Mouse (Mus musculus) heart, embryonic 14.5 days (tissue): Measurements from ENCODE around the gene Rad17. TPM values are rescaled to one million over a fixed set of nuclear protein-coding genes. Genes with fewer than 3 reads are reported as not detected.

Experiments used
- ATAC-seq: fragments of 200-750 bp; cut with Nextera tagmentation; 2 replicates; pipeline ENCODE4 v1.8.0; 2017; ENCODE audit warnings: low read depth, moderate TSS enrichment; ENCODE audit not compliant: insufficient number of reproducible peaks, insufficient read depth, low FRiP score
- H3K27ac ChIP-seq, 2 experiments: fragments of 200-500 bp in 1 of 2; fragments of 300-500 bp in 1 of 2; sonication (generic) in 1 of 2; replicated peaks in 1 of 2; 2 replicates each; pipeline ENCODE4 v1.5.1; 2012 to 2014; ENCODE audit warnings: low read depth in 2 of 2, low read length in 2 of 2, control low read depth in 1 of 2, mild to moderate bottlenecking in 1 of 2, mixed read lengths in 1 of 2; ENCODE audit not compliant: control insufficient read depth in 1 of 2, insufficient read depth in 1 of 2
- H3K27me3 ChIP-seq: fragments of 300-500 bp; sonication (generic); 2 replicates; pipeline ENCODE4 v1.6.1; 2014; ENCODE audit warnings: mild to moderate bottlenecking, low read length, control low read depth; ENCODE audit not compliant: control insufficient read depth, insufficient read depth
- H3K36me3 ChIP-seq: fragments of 300-500 bp; sonication (generic); 2 replicates; pipeline ENCODE4 v1.6.1; 2014; ENCODE audit warnings: mild to moderate bottlenecking, control low read depth, low read length, mixed read lengths; ENCODE audit not compliant: control insufficient read depth, insufficient read depth
- H3K4me1 ChIP-seq, 2 experiments: fragments of 200-500 bp in 1 of 2; fragments of 300-500 bp in 1 of 2; sonication (generic) in 1 of 2; 2 replicates each; pipeline ENCODE4 v1.6.1; 2012 to 2014; ENCODE audit warnings: low read length in 2 of 2, control low read depth in 1 of 2, mixed read lengths in 1 of 2; ENCODE audit not compliant: control insufficient read depth in 2 of 2, insufficient read depth in 2 of 2
- H3K4me2 ChIP-seq: fragments of 300-500 bp; sonication (generic); 2 replicates; pipeline ENCODE4 v1.6.1; 2014; ENCODE audit warnings: mild to moderate bottlenecking, low read length
- H3K4me3 ChIP-seq, 2 experiments: fragments of 200-500 bp in 1 of 2; fragments of 300-500 bp in 1 of 2; sonication (generic) in 1 of 2; 2 replicates each; pipeline ENCODE4 v1.5.1; 2012 to 2014; ENCODE audit warnings: low read length in 2 of 2, mild to moderate bottlenecking in 2 of 2, control low read depth in 1 of 2, low read depth in 1 of 2, moderate library complexity in 1 of 2; ENCODE audit not compliant: control insufficient read depth in 1 of 2, insufficient read depth in 1 of 2
- H3K9ac ChIP-seq: fragments of 300-500 bp; sonication (generic); 2 replicates; pipeline ENCODE4 v1.6.1; 2014; ENCODE audit warnings: mild to moderate bottlenecking, low read length
- H3K9me3 ChIP-seq: fragments of 300-500 bp; sonication (generic); 2 replicates; pipeline ENCODE4 v1.6.1; 2016; ENCODE audit warnings: low read length, control low read depth; ENCODE audit not compliant: control insufficient read depth
- WGBS: fragments of 180-500 bp; shearing (Covaris S2); extraction: QIAGEN DNeasy Blood & Tissue Kit; methylation state at CpG from one replicate; pipeline ENCODE4 v1.1.7; 2014; 5-methylcytosine and 5-hydroxymethylcytosine counted together
- polyA plus RNA-seq: library from polyadenylated mRNA; unstranded; fragments of >200 nt; fragmentation: Nextera tagmentation; extraction: Ambion mirVana; gene quantifications from 2 replicates; pipeline ENCODE4 v1.2.1, GENCODE M21; 2014

Rad17 gene
- polyA plus RNA-seq, 1 experiment from 2014 or later: 26.3 TPM

GRCm38 (mm10) chr13:100582144-100582543, 68.7 kb downstream of the Rad17 start:
- Histone ChIP-seq H3K9me3 (no peaks in the 10 kb centered on the region), H3K4me1 (peaks cover 0 to 3% of the 10 kb centered on the region in 2 experiments; a peak in 2 of 4 replicates), H3K9ac (0 out of 2 replicates have a peak overlapping the region, but pooled peaks have one; percentile 28), H3K27me3 (no peaks in the 10 kb centered on the region), H3K36me3 (no peaks in the 10 kb centered on the region), H3K4me3 (no peak overlapping the region), H3K27ac (no peak overlapping the region), H3K4me2 (0 out of 2 replicates have a peak overlapping the region, but pooled peaks have one; percentile 7)
- WGBS: 44% methylated on average over 6 of the region's 6 CpGs
- ATAC-seq: no peak

- WGBS: 21% methylated on average over 3 of the region's 3 CpGs
- no peaks in the 10 kb centered on the region for H3K9me3 ChIP-seq
- 0 out of 2 replicates have a peak overlapping the region, but pooled peaks have one; percentile 7 for H3K4me2 ChIP-seq
- peak overlapping the region in 1 of 2 experiments; percentile 19; a peak in 2 of 4 replicates for H3K27ac ChIP-seq
- no peak for ATAC-seq
- H3K9ac ChIP-seq: 0 out of 2 replicates have a peak overlapping the region, but pooled peaks have one; percentile 28
- peaks cover 0 to 3% of the 10 kb centered on the region in 2 experiments; a peak in 2 of 4 replicates for H3K4me1 ChIP-seq
- no peaks in the 10 kb centered on the region for H3K36me3 ChIP-seq
- no peak overlapping the region for H3K4me3 ChIP-seq
- H3K27me3 ChIP-seq: no peaks in the 10 kb centered on the region
These were observed 69.2 kb downstream of the Rad17 start for GRCm38 (mm10) chr13:100581701-100582100.

DNA sequence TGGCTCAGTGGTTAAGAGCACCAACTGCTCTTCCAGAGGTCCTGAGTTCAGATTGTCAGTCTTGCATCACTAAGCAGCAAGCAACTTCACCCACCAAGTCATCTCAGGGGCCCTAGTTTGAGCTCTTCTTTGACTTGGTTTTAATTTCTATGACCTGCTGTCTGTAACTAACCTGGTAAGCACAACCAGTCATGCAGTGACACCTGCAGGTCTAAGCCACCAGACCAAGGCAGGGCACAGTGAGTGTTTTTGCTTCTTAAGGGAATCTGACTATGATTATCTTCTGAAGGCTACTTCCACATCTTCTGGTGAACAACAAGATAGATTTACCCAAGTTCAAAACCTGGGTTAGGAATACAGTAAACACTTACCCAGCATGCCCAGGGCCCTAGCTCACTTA, 70.9 kb downstream of the Rad17 start:
- Histone ChIP-seq H3K9me3 (no peaks in the 10 kb centered on the region), H3K27me3 (no peaks in the 10 kb centered on the region), H3K9ac (no peak overlapping the region), H3K4me3 (no peak overlapping the region), H3K27ac (no peak overlapping the region), H3K36me3 (no peaks in the 10 kb centered on the region), H3K4me1 (peaks cover 0 to 3% of the 10 kb centered on the region in 2 experiments; a peak in 2 of 4 replicates), H3K4me2 (no peak overlapping the region)
- ATAC-seq: no peak

DNA sequence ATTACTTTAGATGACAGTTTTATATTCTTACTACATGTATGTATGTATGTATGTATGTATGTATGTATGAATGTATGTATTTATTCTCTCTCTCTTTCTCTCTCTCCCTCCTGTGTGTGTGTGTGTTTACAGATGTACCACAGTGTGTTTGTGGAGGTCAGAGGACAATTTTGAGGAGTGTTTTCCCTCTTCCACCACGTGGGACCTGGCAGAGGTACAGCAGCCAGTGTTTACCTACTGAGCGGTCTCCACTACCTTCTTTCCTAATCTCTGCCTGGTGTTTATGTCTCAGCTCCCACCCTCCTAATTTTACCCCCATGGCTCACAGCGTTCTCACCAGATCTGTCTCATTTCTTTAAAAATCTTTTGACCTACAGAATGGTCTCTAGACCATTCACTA, 71.6 kb downstream of the Rad17 start:
- Histone ChIP-seq H3K4me3 (no peak overlapping the region), H3K9me3 (no peaks in the 10 kb centered on the region), H3K4me2 (no peak overlapping the region), H3K27ac (no peak overlapping the region), H3K9ac (no peak overlapping the region), H3K27me3 (no peaks in the 10 kb centered on the region), H3K4me1 (peaks cover 0 to 3% of the 10 kb centered on the region in 2 experiments; a peak in 2 of 4 replicates), H3K36me3 (no peaks in the 10 kb centered on the region)
- ATAC-seq: no peak
- 51% methylated on average over 3 of the region's 3 CpGs for WGBS

DNA sequence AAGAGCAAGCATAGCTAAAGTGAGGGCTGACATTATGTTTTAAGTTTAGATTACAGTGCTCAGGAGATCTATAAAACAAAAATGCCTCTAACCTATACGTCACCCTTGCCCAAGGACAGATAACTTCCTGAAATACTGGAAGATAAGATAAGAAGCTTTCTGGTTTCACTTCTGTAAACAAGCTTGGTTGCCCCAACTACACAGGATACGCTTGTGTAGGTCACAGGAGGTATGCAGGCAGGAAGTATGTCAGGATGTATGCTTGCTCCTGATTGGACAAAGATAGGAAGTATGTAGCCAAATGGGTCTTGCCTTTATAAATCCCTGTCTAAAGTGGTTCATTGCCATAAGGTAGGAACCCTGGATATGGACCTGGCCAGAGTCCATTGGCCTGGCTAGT, 74.9 kb downstream of the Rad17 start:
- H3K9me3 ChIP-seq: peaks cover 4% of the 10 kb centered on the region; the same call in 1 of the 2 replicates
- H3K27me3 ChIP-seq: no peaks in the 10 kb centered on the region
- no peak overlapping the region for H3K4me3 ChIP-seq
- no peak overlapping the region; a peak in 1 of 4 replicates for H3K27ac ChIP-seq
- H3K4me2 ChIP-seq: no peak overlapping the region
- 27% methylated on average over 2 of the region's 2 CpGs for WGBS
- no peak overlapping the region for H3K9ac ChIP-seq
- ATAC-seq: peak; percentile 40; the same call in 1 of the 2 replicates
- H3K4me1 ChIP-seq: no peaks in the 10 kb centered on the region
- no peaks in the 10 kb centered on the region for H3K36me3 ChIP-seq

- WGBS: 46% methylated on average over 2 of the region's 2 CpGs
- no peak overlapping the region for H3K27ac ChIP-seq
- H3K9me3 ChIP-seq: peaks cover 4% of the 10 kb centered on the region; the same call in 1 of the 2 replicates
- no peak overlapping the region for H3K9ac ChIP-seq
- H3K27me3 ChIP-seq: no peaks in the 10 kb centered on the region
- H3K36me3 ChIP-seq: no peaks in the 10 kb centered on the region
- H3K4me1 ChIP-seq: no peaks in the 10 kb centered on the region
- no peak overlapping the region for H3K4me2 ChIP-seq
- no peak overlapping the region for H3K4me3 ChIP-seq
- ATAC-seq: no peak
These were observed 80.1 kb downstream of the Rad17 start for GRCm38 (mm10) chr13:100570713-100571112.

GRCm38 (mm10) chr13:100568359-100568758, 82.5 kb downstream of the Rad17 start:
- WGBS: 94% methylated on average over 1 of the region's 1 CpGs
- H3K9me3 ChIP-seq: no peaks in the 10 kb centered on the region
- H3K4me3 ChIP-seq: no peak overlapping the region
- ATAC-seq: no peak
- H3K36me3 ChIP-seq: no peaks in the 10 kb centered on the region
- no peak overlapping the region for H3K4me2 ChIP-seq
- H3K4me1 ChIP-seq: no peaks in the 10 kb centered on the region
- H3K9ac ChIP-seq: no peak overlapping the region
- H3K27ac ChIP-seq: no peak overlapping the region
- H3K27me3 ChIP-seq: no peaks in the 10 kb centered on the region
